Mouse (Mus musculus) cerebellum, postnatal 36 days (tissue): ENCODE results near the gene Nrxn3.
A peak's percentile ranks its signal among the peaks of the same experiment; 100 is the strongest.

ENCODE experiments used
- DNase-seq, 2 experiments: peaks; one replicate each; pipeline ENCODE4 v3.0.0; 2021 to 2022; ENCODE audit warnings: mixed read lengths in 2 of 2

The Nrxn3 gene

GRCm38 (mm10) chr12:89553223-89553880, 830.7 kb downstream of the Nrxn3 start:
- peak; percentile 70 to 79 for DNase-seq

- no peak for DNase-seq
Measured at GRCm38 (mm10) chr12:89554171-89554570, 831.5 kb downstream of the Nrxn3 start.

- peak; percentile 36 to 64 for DNase-seq
Measured at GRCm38 (mm10) chr12:89554740-89555430, 832.2 kb downstream of the Nrxn3 start.

GRCm38 (mm10) chr12:89558921-89559320, 836.2 kb downstream of the Nrxn3 start:
- no peak for DNase-seq

GRCm38 (mm10) chr12:89561989-89562565, 839.4 kb downstream of the Nrxn3 start:
- DNase-seq: no peak

GRCm38 (mm10) chr12:89568723-89569377, 846.2 kb downstream of the Nrxn3 start:
- no peak for DNase-seq

GRCm38 (mm10) chr12:89592459-89592858, 869.8 kb downstream of the Nrxn3 start:
- DNase-seq: no peak

GRCm38 (mm10) chr12:89613670-89614069, 891.0 kb downstream of the Nrxn3 start:
- no peak for DNase-seq

- DNase-seq: peak; percentile 16 to 40
Measured at GRCm38 (mm10) chr12:89625746-89626145, 903.1 kb downstream of the Nrxn3 start.

GRCm38 (mm10) chr12:89640046-89640445, 917.4 kb downstream of the Nrxn3 start:
- DNase-seq: no peak

- no peak for DNase-seq
Measured at GRCm38 (mm10) chr12:89641460-89641859, 918.8 kb downstream of the Nrxn3 start.

GRCm38 (mm10) chr12:89653211-89653610, 930.5 kb downstream of the Nrxn3 start:
- DNase-seq: no peak

- DNase-seq: no peak
Measured at GRCm38 (mm10) chr12:89661219-89661618, 938.5 kb downstream of the Nrxn3 start.

GRCm38 (mm10) chr12:89668856-89669255, 946.2 kb downstream of the Nrxn3 start:
- DNase-seq: no peak

GRCm38 (mm10) chr12:89672819-89673218, 950.1 kb downstream of the Nrxn3 start:
- no peak for DNase-seq

- DNase-seq: no peak
Measured at GRCm38 (mm10) chr12:89685633-89686032, 963.0 kb downstream of the Nrxn3 start.

GRCm38 (mm10) chr12:89689086-89689485, 966.4 kb downstream of the Nrxn3 start:
- DNase-seq: peak in 1 of 2 experiments; percentile 9

GRCm38 (mm10) chr12:89699469-89699868, 976.8 kb downstream of the Nrxn3 start:
- no peak for DNase-seq

- DNase-seq: peak; percentile 35 to 57
Measured at GRCm38 (mm10) chr12:89700937-89701458, 978.3 kb downstream of the Nrxn3 start.

GRCm38 (mm10) chr12:89702931-89703330, 980.3 kb downstream of the Nrxn3 start:
- peak; percentile 76 to 80 for DNase-seq

GRCm38 (mm10) chr12:89707913-89708312, 985.2 kb downstream of the Nrxn3 start:
- DNase-seq: peak in 1 of 2 experiments; percentile 36

GRCm38 (mm10) chr12:89710459-89710858, 987.8 kb downstream of the Nrxn3 start:
- DNase-seq: peak in 1 of 2 experiments; percentile 19

- no peak for DNase-seq
Measured at GRCm38 (mm10) chr12:89711791-89712190, 989.1 kb downstream of the Nrxn3 start.
